Mouse (Mus musculus): ENCODE data around the gene Olfr648. TPM values are rescaled to one million over a fixed set of nuclear protein-coding genes. Genes with fewer than 3 reads are reported as not detected.

Olfr648 gene
- polyA plus RNA-seq (2016; fragmentation: Nextera tagmentation; extraction: Ambion mirVana) = 0.45 and 0.47 TPM in 2 replicates

GRCm38 (mm10) chr7:104183292-104183691 lies at the start of gene Olfr648:
Gene Olfr648 (minus strand): TSS chr7:104183392.
- Histone ChIP-seq H3K36me3 (no peaks in the 10 kb centered on the region), H3K4me1 (no peaks in the 10 kb centered on the region), H3K4me2 (replicated peaks) (no peak within 1 kb of the TSS), H3K27ac (replicated peaks) (no peak within 1 kb of the TSS), H3K27me3 (no peaks in the 10 kb centered on the region), H3K9me3 (no peaks in the 10 kb centered on the region), H3K4me3 (no peak within 1 kb of the TSS), H3K9ac (replicated peaks) (no peak within 1 kb of the TSS)
- 94% methylated on average over 2 of the region's 2 CpGs for WGBS
- no peak for ATAC-seq (ENCODE audit: low FRiP score, low read depth)

DNA sequence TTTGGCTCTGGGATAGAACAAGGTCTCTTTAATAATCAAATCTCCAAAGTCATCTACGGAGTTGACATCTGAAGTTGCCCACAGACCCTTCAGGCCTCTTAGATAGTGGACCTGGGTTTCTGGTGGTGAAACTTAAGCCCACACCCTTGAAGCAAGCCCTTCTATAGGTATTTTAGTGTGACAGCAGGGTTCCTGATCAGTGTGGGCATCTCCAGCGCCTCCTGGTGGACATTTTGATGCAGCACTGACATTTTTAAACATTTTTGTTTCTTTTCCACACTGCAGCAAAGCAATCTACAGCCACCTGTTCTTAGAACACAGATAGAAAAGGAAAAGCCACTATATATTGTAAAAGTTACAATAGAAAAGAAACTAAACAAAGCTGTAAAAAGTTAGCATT lies 48.0 kb upstream of the Olfr648 start:
- H3K4me2 ChIP-seq (replicated peaks) = no peak overlapping the region
- H3K27ac ChIP-seq (replicated peaks) = no peak overlapping the region
- H3K27me3 ChIP-seq = no peaks in the 10 kb centered on the region
- H3K36me3 ChIP-seq = no peaks in the 10 kb centered on the region
- no peak overlapping the region for H3K4me3 ChIP-seq
- H3K9me3 ChIP-seq = no peaks in the 10 kb centered on the region
- 36% methylated on average over 2 of the region's 2 CpGs for WGBS
- no peaks in the 10 kb centered on the region for H3K4me1 ChIP-seq
- no peak for ATAC-seq (ENCODE audit: low FRiP score, low read depth)
- no peak overlapping the region for H3K9ac ChIP-seq (replicated peaks)

DNA sequence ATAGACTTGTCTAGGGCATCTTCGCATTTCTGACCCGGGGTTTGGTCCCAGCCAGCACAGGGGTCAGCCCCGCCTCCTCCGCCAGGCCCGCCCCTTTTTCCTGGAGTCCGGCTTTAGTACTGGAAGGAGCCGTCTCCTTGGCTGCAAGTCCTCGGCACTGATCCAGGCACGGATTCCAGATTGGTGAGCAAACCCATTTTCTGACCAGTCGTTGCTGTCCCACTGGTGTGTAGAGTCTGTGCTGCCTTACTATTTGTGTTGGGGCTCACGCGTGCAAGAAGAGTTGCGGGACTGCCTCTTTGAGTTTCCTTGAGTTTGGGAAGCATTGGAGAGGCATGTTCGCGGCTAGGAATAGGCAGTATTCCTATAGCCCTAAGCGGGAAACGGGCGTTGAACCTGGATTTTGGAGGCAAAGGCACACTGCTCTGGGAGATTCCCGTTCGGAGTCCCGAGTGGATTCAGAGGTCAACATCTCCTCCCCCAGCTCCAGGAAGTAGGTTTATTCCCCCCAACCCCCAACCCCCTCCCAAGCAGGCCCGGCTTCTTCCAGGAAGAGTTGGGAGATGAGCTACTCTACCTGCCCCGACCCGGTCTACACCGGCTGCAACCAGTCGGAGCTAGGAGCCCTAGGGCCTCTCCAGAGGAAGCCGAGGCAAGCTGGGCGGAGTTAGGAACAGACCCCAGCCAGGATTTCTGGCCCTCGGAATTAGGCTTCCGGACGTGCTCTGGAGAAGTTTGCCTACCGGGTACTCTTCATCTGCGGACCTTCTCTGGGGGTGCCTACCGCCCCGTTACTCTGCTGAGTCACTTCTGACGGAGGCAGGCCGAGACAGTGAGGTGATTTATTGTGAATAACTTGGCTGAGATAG lies 35.7 kb upstream of the Olfr648 start, which contains the start of gene Trim6:
Trim6 (plus strand) TSS at position 93 of the 869 bp plus-strand sequence.
- peak; percentile 82 for ATAC-seq (ENCODE audit: low FRiP score, low read depth)
- Histone ChIP-seq H3K27ac (replicated peaks) (no peak within 1 kb of the TSS), H3K9ac (replicated peaks) (0 out of 2 replicates have a peak within 1 kb of the TSS, but pooled peaks have one; percentile 24), H3K9me3 (no peaks in the 10 kb centered on the region), H3K36me3 (no peaks in the 10 kb centered on the region), H3K4me2 (replicated peaks) (peak within 1 kb of the TSS; percentile 53), H3K4me1 (peaks cover 7% of the 10 kb centered on the region), H3K4me3 (peak within 1 kb of the TSS; percentile 31), H3K27me3 (no peaks in the 10 kb centered on the region)
- WGBS = 2% methylated on average over 37 of the region's 37 CpGs

- 84% methylated on average over 2 of the region's 2 CpGs for WGBS
- Histone ChIP-seq H3K4me1 (peaks cover 7% of the 10 kb centered on the region), H3K27me3 (no peaks in the 10 kb centered on the region), H3K36me3 (no peaks in the 10 kb centered on the region), H3K27ac (replicated peaks) (no peak overlapping the region), H3K9me3 (no peaks in the 10 kb centered on the region), H3K4me3 (no peak overlapping the region), H3K9ac (replicated peaks) (no peak overlapping the region), H3K4me2 (replicated peaks) (no peak overlapping the region)
- ATAC-seq (ENCODE audit: low FRiP score, low read depth) = no peak
These were observed 34.7 kb upstream of the Olfr648 start for GRCm38 (mm10) chr7:104217881-104218280.

GRCm38 (mm10) chr7:104216011-104216535 lies 32.9 kb upstream of the Olfr648 start:
- 63% methylated on average over 1 of the region's 1 CpGs for WGBS
- no peak for ATAC-seq (ENCODE audit: low FRiP score, low read depth)

DNA sequence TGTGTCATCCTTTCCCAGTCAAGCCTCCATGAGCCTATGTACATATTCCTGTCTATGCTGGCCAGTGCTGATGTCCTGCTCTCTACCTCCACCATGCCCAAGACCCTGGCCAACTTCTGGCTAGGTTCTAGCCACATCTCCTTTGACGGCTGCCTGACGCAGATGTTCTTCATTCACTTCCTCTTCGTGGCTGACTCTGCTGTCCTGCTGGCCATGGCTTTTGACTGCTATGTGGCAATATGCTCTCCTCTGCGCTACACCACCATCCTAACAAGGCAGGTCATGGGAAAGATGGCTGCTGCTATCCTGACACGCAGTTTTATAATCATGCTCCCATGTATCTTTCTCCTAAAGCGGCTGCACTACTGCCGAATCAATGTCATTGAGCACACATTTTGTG lies 23.0 kb upstream of the Olfr648 start:
- no peak for ATAC-seq (ENCODE audit: low FRiP score, low read depth)
- no peak overlapping the region for H3K4me3 ChIP-seq
- no peak overlapping the region for H3K27ac ChIP-seq (replicated peaks)
- no peaks in the 10 kb centered on the region for H3K9me3 ChIP-seq
- no peak overlapping the region for H3K9ac ChIP-seq (replicated peaks)
- WGBS = 97% methylated on average over 7 of the region's 7 CpGs
- no peaks in the 10 kb centered on the region for H3K4me1 ChIP-seq
- no peak overlapping the region for H3K4me2 ChIP-seq (replicated peaks)
- H3K36me3 ChIP-seq = no peaks in the 10 kb centered on the region
- H3K27me3 ChIP-seq = no peaks in the 10 kb centered on the region

More at GRCm38 (mm10) chr7:104216011-104216535, 32.9 kb upstream of the Olfr648 start:
- Histone ChIP-seq H3K4me3 (no peak overlapping the region), H3K27ac (replicated peaks) (no peak overlapping the region), H3K4me1 (peaks cover 7% of the 10 kb centered on the region), H3K4me2 (replicated peaks) (no peak overlapping the region), H3K9me3 (no peaks in the 10 kb centered on the region), H3K27me3 (no peaks in the 10 kb centered on the region), H3K9ac (replicated peaks) (no peak overlapping the region), H3K36me3 (no peaks in the 10 kb centered on the region)

- Histone ChIP-seq H3K4me2 (replicated peaks) (no peak overlapping the region), H3K27me3 (no peaks in the 10 kb centered on the region), H3K9ac (replicated peaks) (no peak overlapping the region), H3K4me1 (no peaks in the 10 kb centered on the region), H3K27ac (replicated peaks) (no peak overlapping the region), H3K4me3 (no peak overlapping the region), H3K36me3 (no peaks in the 10 kb centered on the region), H3K9me3 (no peaks in the 10 kb centered on the region)
- ATAC-seq (ENCODE audit: low FRiP score, low read depth) = peak; percentile 79
- 5% methylated on average over 5 of the region's 5 CpGs for WGBS
These were observed 16.6 kb upstream of the Olfr648 start for GRCm38 (mm10) chr7:104199822-104200221.

DNA sequence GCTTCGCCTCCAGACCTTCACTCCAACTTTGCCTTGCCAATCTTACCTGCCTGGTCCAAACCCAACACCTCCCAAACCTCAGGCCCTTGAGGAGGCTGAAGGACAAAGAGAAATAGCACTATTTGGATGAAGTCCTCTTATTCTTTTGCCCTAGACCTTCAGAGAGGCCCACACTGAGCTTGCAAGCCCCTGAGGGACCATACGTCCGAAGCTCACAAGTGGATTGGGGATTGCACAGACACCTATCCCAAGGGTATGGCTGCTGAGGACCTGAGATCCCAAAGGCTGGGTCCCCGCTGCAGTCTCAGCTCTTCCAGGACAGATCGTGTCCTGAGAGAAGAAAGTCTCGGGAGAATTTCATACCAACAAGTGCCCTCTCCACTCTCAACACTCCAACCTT lies 12.7 kb upstream of the Olfr648 start, which contains the start of gene Olfr649:
Olfr649 (minus strand) TSS at position 101 of the 400 bp plus-strand sequence.
- Histone ChIP-seq H3K9ac (replicated peaks) (no peak within 1 kb of the TSS), H3K4me1 (no peaks in the 10 kb centered on the region), H3K36me3 (no peaks in the 10 kb centered on the region), H3K9me3 (no peaks in the 10 kb centered on the region), H3K4me2 (replicated peaks) (no peak within 1 kb of the TSS), H3K27ac (replicated peaks) (no peak within 1 kb of the TSS), H3K27me3 (no peaks in the 10 kb centered on the region), H3K4me3 (no peak within 1 kb of the TSS)
- 82% methylated on average over 6 of the region's 6 CpGs for WGBS
- ATAC-seq (ENCODE audit: low FRiP score, low read depth) = no peak

DNA sequence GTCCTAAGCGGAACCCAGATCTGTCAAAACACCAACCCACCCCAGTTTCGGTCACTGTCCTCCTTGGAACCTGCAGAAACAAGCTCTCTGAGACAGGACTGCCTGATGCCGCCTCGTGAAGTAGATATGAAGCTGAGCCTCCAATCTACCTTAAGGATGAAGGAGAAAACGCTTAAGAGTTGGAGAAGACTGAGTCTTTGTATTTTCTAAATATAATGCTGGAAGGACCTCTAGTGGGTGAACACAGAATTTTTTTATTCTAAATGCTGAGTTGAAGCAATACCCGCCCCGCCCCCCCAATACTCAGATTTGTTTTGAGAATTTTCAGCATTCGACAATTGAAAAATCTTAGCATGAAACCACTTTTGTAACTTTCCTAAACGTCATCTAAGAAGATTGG lies 8.1 kb upstream of the Olfr648 start:
- 60% methylated on average over 9 of the region's 9 CpGs for WGBS
- H3K9me3 ChIP-seq = no peaks in the 10 kb centered on the region
- H3K27ac ChIP-seq (replicated peaks) = no peak overlapping the region
- no peak overlapping the region for H3K4me2 ChIP-seq (replicated peaks)
- H3K36me3 ChIP-seq = no peaks in the 10 kb centered on the region
- H3K4me3 ChIP-seq = no peak overlapping the region
- H3K9ac ChIP-seq (replicated peaks) = no peak overlapping the region
- no peaks in the 10 kb centered on the region for H3K4me1 ChIP-seq
- no peaks in the 10 kb centered on the region for H3K27me3 ChIP-seq
- no peak for ATAC-seq (ENCODE audit: low FRiP score, low read depth)

DNA sequence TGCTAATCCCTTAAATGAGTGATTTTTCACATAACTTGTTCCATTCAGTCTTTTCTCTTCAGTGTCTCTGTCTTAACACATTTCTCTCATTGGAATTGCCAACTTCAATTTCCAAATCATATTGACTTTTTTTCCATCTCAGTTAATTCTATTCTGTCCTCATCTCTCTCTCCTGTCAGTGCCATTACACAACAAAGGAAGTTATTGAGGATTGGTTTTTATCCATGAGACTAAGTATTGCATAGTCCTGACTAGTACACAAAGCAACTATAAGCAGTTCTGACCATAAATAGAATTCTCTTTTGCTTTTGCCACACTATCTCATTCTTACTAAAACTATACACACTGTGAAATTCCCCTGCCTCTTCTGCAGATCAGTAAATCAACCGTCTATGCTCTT lies 4.1 kb downstream of the Olfr648 start:
- WGBS = 80% methylated on average over 1 of the region's 1 CpGs
- H3K4me2 ChIP-seq (replicated peaks) = no peak overlapping the region
- no peak overlapping the region for H3K4me3 ChIP-seq
- no peak overlapping the region for H3K9ac ChIP-seq (replicated peaks)
- no peak for ATAC-seq (ENCODE audit: low FRiP score, low read depth)
- no peaks in the 10 kb centered on the region for H3K9me3 ChIP-seq
- H3K4me1 ChIP-seq = no peaks in the 10 kb centered on the region
- no peaks in the 10 kb centered on the region for H3K27me3 ChIP-seq
- no peaks in the 10 kb centered on the region for H3K36me3 ChIP-seq
- no peak overlapping the region for H3K27ac ChIP-seq (replicated peaks)

DNA sequence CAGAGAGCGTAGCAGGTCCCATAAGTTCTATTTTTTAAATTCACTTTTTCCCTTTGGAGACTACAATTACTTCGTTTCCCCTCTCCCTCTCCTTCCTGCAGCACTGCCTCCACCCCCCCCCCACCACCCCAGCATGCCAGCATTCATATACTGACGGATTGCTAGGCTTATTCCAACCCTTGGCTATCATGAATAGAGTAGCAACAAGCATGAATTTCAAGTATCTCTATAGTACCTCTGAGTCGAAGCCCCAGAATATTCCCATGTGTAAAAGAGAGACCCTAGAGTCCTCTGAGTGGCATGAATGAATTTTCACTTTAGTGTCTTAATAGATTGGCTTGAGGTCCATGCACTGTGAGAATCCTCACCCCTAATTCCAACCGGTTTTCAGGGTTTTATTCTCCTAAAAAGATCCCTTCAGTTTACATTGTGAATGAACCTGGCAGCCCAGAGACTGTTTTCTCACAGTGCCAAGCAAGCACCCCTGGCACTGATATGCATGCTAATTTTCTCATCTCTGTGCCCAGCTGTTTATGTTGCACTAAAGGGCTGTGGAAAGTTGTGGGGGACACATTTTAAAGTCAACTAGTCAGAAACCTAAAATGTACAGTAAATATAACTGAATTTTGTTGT lies 4.7 kb downstream of the Olfr648 start:
- H3K27me3 ChIP-seq = no peaks in the 10 kb centered on the region
- H3K4me3 ChIP-seq = no peak overlapping the region
- no peak for ATAC-seq (ENCODE audit: low FRiP score, low read depth)
- no peak overlapping the region for H3K27ac ChIP-seq (replicated peaks)
- H3K4me1 ChIP-seq = no peaks in the 10 kb centered on the region
- H3K4me2 ChIP-seq (replicated peaks) = no peak overlapping the region
- H3K9me3 ChIP-seq = no peaks in the 10 kb centered on the region
- WGBS = 66% methylated on average over 5 of the region's 5 CpGs
- no peaks in the 10 kb centered on the region for H3K36me3 ChIP-seq
- no peak overlapping the region for H3K9ac ChIP-seq (replicated peaks)

DNA sequence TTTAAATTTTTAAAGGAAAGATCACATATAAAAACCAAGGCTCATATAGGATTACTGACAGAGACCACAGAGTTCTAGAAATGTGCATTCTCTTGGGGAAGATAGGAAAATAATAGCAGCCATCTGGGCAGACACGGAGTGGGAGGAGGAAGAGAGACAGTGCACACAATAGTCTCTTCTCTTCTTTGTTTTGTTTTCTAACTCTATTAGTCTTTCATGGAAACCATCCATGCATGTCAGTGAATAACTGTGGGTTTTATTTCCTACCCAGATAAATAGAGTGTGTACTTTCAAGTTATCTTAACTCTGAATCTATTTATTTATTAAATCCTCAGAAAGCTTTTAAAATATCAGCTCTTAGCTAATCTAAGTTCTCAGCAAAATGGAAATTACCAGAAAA lies 8.1 kb downstream of the Olfr648 start:
- H3K36me3 ChIP-seq = no peaks in the 10 kb centered on the region
- no peaks in the 10 kb centered on the region for H3K9me3 ChIP-seq
- ATAC-seq (ENCODE audit: low FRiP score, low read depth) = no peak
- H3K27ac ChIP-seq (replicated peaks) = no peak overlapping the region
- 13% methylated on average over 1 of the region's 1 CpGs for WGBS
- H3K27me3 ChIP-seq = no peaks in the 10 kb centered on the region
- H3K9ac ChIP-seq (replicated peaks) = no peak overlapping the region
- H3K4me3 ChIP-seq = no peak overlapping the region
- no peaks in the 10 kb centered on the region for H3K4me1 ChIP-seq
- H3K4me2 ChIP-seq (replicated peaks) = no peak overlapping the region
